Mouse (Mus musculus) hematopoietic stem cell, adult 5-6 weeks (primary cell): ENCODE results near the gene St5. TPM values are rescaled to one million over a fixed set of nuclear protein-coding genes. Genes with fewer than 3 reads are reported as not detected.

Source experiments
- ATAC-seq, 2 experiments: fragments of 125-278 bp in 1 of 2; replicated peaks in 1 of 2; 2 replicates each; pipeline ENCODE4 v1.8.0; 2016 to 2017; ENCODE audit warnings: inconsistent platforms in 2 of 2, mild to moderate bottlenecking in 2 of 2, moderate number of reproducible peaks in 2 of 2, low read depth in 1 of 2, moderate TSS enrichment in 1 of 2; ENCODE audit not compliant: low FRiP score in 2 of 2, poor library complexity in 2 of 2, severe bottlenecking in 2 of 2, insufficient read depth in 1 of 2, low TSS enrichment in 1 of 2
- total RNA-seq: library from RNA; stranded (forward); fragments of 172-1452, 232-1000 nt; gene quantifications from 2 replicates; pipeline ENCODE4 v1.2.3, GENCODE M21; 2017

The St5 gene
- total RNA-seq, 1 experiment from 2014 or later, result 1.4 TPM

DNA sequence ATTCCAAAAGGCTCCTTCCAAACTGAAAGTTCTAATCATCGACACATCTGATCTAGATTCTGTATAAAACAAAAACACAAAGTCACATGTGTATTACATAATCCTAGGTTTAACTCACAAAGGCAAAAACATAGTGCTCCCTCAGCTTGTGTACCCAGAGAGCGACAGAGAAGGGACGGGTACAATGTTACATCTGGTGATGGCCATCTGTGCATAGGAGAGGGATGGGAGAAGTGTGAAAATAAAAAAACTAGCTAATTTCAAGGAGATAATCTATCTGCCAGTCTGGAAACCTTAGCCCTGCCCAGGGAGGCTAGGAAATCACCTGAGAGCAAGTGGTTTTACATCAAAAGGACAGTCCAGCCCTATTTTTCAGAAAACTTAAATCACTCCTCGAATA, 40.8 kb downstream of the St5 start:
- ATAC-seq, result no peak

DNA sequence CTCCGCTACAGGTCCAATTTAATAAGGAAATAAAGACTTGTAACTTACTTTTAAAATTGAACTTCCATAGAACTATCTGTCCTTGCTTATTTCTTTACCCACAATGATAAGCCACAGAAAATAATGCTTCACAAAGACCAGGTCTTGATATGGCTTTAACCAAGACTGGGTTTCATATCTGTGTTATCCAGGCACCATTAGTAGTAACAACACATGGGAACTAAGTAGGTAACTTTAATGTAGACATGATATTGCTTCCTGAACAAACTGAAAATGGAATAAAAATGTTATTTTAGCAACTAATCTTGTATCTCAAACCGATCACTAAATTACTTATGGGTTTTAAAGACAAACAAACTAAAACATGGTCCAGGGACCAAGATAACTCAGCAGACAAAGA, 44.1 kb downstream of the St5 start:
- no peak for ATAC-seq

DNA sequence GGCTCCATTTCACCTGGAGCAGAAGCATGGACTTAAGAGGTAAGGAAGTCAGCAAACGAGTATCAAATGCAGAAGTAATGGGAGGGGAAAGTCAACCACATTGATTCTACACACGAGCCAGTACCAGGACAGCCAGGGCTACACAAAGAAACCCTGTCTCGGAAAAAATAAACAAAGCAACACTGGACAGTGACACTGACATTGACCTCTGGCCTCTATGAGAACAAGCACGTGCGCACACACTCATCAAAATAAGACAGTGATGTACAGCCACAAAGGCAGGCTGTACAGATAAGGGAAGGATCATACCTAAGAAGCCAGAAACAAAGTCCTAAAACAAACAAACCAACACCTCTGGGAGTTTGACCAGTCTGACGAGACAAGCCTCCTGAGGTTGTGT, 45.5 kb downstream of the St5 start:
- ATAC-seq, result no peak

DNA sequence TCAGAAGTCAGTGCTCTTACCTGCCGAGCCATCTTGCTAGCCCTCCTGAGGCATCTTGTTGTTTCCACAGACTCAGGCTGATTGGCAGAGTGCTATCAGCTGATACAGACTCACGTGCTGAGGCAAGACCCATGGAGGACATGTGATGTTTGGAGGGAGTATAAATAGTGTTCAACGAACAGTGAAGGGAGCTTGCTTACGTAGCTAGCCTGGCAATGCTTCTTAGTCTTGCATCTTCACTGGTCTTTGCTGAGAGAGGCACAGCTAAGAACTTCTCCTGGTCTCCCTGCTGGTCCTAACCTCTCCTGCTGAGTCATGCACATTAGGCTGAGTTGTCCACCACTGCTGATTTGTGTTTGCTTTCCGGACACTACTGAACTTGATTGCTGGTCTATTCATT, 48.5 kb downstream of the St5 start:
- no peak for ATAC-seq

DNA sequence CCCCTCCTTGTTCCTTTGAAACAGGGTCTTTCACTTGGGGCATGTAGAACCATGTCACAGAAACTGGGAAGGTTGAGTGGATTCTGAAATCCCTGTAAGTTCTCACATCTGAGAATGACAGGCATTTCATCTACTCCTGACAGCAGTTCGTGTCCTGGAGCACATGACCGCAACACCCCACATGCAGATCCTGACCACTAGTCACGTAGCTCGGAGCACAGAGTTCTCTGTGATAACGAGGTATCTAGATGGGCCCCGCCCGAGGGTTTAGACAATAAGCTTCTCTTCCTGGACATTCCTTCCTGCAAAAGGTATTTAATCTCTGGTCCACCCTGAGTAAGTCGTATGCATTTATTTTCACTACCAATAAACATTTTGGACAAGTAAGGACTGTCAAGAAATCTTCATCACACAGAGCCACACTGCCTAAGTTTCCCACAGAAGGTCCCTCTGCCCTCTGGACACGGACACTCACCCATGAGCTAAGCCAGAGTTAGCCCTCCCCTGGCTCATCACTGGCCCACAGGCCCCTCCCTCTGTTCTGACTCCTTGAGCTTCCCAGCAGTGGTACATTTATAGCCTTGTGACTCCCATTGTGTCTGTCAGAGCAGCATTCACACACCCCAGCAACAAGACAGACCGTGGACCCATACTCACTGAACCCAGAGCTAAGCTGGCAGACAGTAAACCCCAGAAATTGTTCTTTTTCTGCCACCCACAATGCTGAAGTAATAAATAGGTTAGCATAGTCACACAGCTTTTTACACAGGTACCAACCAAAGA, 54.4 kb downstream of the St5 start:
- no peak for ATAC-seq

DNA sequence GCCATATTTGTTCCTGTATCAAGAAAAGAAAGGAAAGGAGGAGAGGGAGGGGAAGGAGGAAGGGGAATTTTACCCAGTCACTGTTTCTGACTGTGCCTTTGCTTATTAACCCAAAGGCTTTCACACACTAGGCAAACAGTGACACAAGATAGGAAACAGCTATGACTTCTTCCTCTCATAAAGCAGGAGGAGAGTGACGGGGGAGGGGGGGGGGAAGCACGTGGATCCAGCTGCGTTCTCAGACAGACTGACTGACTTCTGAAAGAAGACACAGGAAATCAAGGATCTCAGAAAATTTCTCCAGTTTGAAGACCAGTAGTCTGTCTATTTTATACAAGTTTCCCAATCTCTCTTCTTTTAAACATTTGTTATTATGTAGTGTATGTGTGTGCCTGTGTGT, 56.8 kb downstream of the St5 start:
- ATAC-seq, result no peak

DNA sequence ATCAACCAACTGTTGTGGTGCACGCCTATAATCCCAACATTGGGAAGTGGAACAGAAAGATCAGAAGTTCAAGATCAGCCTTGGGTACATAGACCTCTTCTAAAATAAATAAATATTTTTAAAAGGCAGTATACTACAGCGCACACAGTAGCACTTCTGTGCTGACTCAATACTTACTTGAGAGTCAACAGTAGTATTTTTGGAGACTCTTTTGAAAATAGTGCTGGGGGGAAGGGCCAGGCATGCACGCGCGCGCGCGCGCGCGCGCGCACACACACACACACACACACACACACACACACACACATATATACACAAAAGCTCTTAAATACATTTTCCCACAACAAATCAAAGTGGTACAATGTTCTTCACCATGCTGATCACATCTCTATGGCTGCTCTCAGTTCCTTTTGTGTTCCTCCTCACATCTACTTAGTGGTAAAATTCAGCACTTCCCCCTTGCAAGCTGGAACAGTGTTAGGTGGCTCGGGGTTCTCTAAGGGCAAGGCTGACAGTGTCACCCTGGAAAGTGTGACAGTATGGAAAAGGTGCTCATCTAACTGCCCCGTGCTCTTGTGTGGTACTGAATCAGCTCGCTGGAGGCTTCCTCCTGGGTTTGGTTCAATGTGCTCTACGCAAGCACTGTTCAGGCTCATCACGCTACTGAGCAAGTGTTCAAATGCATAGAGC, 60.0 kb downstream of the St5 start:
- ATAC-seq, result no peak

DNA sequence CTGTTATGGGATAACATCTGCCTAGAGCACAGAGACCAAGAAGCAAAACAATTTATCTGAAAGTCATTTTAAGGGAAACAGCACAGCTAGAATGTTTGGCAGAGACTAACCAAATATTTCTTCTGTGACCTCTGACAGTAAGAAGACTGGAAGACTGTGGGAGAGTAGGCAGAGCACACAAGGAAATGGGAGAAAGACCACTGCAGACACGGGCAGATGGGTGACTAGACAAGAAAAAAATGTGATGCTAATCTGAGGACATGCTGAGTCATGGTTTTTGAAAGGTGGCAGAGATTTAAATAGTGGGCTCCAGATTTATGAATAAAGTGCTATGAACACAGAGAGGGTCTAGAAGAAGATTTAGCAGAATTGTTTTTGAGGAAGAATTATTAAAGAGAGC, 61.4 kb downstream of the St5 start:
- ATAC-seq, result no peak

DNA sequence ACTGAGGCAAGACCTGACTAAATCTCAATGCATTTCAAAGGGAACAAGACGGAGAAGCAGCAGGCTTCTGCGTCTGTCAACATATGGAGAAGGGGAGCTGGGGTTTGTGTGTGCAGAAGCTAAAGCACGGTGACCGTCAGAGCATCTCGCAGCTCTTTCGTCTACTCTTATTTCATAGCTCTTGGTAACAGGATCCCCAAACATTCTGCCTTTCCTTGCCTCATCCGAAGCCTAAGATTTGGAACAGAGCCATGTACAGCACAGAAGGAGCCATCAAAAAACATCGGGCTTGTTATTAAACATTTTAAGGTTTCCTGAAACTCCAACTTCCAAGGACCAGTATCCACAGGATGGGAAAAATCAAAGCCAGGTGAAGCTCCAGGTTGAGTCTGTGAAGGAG, 62.3 kb downstream of the St5 start:
- no peak for ATAC-seq

DNA sequence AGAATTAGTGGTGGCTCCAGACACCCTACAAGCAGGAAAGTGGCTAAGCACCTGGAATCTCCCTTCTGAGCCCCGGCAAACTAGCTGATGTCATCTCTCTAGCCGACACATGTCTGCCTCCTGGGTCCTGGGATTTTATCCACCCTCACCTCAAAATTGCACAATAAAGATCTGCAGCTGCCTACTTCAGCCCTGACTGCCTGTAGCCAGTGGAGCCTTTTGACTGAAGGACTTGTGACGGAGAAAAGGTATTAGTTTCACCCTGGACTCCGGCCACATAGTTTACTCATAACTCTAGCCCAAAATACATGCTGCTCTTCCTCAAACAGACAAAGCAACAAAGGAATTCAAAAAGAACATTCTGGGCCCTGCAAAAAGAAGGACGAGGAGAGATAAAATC, 66.0 kb downstream of the St5 start:
- no peak for ATAC-seq

DNA sequence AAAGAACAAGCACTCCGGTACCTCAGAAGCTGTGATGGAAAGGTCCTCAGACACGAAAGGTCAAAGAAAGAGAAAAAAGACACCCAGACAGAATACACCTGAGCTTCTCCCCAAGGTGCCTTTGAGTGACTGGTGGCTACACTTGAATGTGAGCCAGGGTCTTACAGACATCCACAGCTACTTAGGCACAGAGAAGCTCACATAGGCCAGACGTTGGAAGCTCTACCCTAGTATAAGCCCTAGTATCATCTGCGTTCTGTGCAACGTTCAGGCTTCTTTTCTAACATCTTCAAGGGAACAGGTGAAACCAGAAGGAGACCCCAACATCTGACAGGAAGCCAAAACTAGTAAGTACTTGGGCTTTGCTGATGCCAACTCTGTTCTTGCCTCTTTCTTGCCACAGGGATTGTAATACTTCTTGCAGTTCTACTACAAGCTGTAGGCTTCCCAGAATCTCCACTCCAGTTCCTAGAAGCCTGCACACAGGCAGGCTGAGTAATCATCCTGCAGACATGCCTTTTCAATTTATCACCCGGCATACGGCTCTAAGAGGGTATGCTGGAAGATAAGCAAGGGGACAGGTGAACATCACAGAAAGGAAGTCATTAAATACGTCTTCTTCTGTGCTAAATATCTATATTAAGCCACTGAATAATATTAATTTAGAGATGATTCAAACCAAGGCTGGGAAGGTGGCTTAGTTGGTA, 67.2 kb downstream of the St5 start:
- ATAC-seq, result no peak

DNA sequence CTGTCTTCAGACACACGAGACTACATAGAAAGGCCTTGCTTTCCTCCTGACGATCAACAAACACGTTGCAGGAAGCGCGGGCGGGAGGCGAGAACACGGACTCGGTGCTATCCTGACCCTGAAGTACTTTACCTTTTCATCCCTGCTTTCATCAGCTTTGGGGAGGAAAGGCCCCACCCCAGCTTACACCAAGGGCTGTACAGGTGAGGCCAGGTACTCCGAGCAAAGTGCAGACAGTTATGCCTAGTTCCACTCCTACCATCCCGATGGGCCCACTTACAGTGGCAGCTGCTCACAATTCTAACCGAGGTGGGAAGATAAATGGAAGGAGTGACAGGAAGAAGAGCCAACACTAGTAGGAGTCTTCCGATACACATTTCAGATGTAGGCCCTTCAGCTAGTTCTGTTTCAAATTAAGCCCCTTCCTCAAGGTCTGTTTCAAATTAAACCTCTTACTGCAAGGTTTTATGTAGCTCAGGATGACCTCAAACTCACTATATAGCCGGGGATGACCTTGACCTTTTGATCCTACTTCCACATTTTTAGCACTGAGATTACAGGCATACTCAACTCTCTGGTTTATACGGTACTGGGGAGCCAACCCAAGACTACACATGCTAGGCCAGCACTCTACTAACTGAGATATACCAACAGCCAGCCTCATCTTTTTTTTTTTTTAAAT, 69.9 kb downstream of the St5 start:
- no peak for ATAC-seq

DNA sequence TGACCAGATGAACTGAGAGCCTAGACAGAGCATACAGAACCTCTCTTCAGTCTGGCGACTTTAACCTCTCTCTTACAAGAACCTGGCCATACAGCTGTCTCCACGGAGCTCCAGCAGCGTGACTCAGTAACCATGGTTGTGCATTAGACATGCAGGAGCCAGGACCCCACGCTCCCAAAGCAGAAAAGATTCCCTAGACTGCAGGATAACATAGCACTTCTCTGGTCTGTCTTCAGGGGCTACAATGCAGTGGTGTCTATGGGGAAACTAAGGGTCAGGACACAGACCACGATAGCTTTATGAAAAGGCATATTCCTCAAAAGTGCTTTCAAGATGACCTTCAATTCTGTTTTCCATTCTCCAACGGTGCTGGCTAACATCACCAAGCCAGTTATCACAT, 72.1 kb downstream of the St5 start:
- ATAC-seq, result no peak

DNA sequence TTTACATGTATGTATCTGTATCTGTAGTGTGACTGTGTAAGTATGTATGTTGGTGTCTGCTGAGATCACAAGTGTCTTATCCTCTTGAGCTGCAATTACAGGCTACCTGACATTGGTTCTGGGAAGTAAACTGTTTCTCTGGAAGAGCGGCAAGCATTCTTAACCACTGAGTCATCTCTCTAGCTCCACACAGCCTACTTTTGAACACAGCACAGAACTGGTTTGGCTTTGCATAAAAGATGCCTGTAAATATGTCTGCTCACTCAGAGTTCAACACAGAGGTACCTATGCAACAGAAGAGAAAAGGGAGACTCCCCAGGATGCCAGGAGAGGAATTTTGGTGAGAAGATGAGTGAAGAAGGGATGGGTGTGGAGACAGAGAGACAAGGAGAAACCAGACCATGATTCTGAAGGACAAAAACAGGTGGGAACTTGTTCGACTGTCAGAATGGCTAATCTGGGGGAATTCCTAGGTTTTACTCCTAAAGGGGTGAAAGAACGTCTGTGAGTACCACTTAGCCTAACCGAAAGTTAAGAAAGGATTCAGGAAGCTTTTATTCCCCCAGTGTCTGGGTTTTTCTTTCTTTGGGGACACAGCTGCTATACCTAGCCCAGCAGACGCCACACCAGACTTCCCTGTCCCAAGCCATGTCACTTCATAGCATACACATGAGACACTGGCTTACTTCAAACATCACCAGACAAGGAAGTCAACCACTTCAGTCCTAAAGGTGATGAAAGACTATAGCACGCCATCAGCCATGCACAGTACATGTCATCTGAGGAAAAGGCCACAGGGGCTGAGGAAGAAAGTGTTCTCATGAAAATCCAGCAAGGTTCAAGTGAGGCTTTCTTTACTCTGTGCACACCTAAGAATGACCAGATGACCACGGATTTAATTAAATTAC, 73.3 kb downstream of the St5 start:
- ATAC-seq, result no peak

DNA sequence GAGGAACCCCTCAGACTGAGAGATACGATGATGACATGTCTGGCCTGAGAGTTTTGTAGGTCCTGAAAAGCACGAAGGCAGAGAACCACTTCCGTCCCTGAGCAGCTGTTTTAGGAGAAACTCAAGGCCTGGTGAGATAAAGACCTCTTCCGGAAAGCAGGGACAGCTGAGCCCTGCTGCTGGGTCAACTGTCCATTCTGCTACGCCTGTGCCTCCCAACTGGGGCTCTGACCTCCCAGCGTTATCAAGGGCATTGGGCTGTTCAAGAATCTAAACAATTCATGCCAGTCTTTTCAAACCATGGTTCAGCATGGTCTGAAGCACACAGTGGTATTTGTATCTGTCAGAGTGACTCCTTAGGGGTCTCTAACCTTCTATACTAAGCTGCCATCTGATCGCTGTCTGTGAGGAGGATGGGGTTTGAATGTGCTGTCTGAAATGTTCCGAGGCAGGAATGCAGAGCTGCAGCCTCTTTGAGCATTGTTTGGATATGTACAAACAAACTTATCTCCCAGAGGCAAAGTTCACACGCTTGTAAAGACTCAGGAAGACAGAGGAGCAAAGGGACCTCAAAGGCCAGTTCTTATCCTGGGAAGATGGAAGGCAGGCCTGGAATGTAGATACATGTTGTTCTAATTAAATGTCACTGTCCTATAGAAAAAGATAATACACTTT, 74.3 kb downstream of the St5 start:
- no peak for ATAC-seq

DNA sequence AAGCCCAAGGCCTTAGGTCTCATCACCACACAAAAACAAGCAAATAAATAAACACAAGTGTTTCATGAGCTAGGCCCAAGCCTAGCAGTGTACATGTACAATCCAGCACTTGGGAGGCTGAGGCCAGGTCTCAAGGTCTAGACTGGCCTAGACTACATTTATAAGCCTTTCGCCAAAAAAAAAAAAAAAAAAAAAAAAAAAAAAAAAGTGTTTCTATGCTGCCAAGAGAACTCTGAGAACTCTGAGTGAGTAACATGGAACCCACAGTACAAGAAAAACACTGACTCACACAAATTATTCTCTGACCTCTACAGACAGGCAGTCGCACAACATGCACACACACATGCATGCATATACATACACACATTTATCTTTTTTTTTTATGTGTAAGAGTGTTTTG, 75.6 kb downstream of the St5 start:
- ATAC-seq, result no peak
